Mouse (Mus musculus) forebrain, embryonic 12.5 days (tissue): ENCODE data around the gene Tk1. TPM values are rescaled to one million over a fixed set of nuclear protein-coding genes. Genes with fewer than 3 reads are reported as not detected.
"Not testable (repeated sequence)": the region's sequence is repeated elsewhere in the genome, so short reads cannot be mapped to it uniquely, and the experiment has no call there.

ENCODE experiments used
- ATAC-seq: fragments of 200-750 bp; cut with Nextera tagmentation; 2 replicates; pipeline ENCODE4 v1.8.0; 2017; ENCODE audit warnings: moderate TSS enrichment; ENCODE audit not compliant: low FRiP score
- H3K27ac ChIP-seq: fragments of 300-500 bp; sonication (generic); 2 replicates; pipeline ENCODE4 v1.5.1; 2016; ENCODE audit warnings: mild to moderate bottlenecking
- H3K27me3 ChIP-seq: fragments of 300-500 bp; sonication (generic); 2 replicates; pipeline ENCODE4 v1.6.1; 2016; ENCODE audit warnings: mild to moderate bottlenecking
- H3K36me3 ChIP-seq: fragments of 300-500 bp; sonication (generic); replicated peaks from 2 replicates; pipeline ENCODE4 v1.6.1; 2016; ENCODE audit warnings: mild to moderate bottlenecking
- H3K4me1 ChIP-seq: fragments of 300-500 bp; sonication (generic); 2 replicates; pipeline ENCODE4 v1.6.1; 2016
- H3K4me2 ChIP-seq: fragments of 300-500 bp; sonication (generic); 2 replicates; pipeline ENCODE4 v1.6.1; 2016; ENCODE audit warnings: mild to moderate bottlenecking, moderate library complexity
- H3K4me3 ChIP-seq: fragments of 300-500 bp; sonication (generic); replicated peaks from 2 replicates; pipeline ENCODE4 v1.5.1; 2016; ENCODE audit warnings: mild to moderate bottlenecking
- H3K9ac ChIP-seq: fragments of 300-500 bp; sonication (generic); 2 replicates; pipeline ENCODE4 v1.6.1; 2016; ENCODE audit warnings: mild to moderate bottlenecking
- H3K9me3 ChIP-seq: fragments of 300-500 bp; sonication (generic); 2 replicates; pipeline ENCODE4 v1.6.1; 2016
- WGBS: fragments of 180-500 bp; shearing (Covaris S2); methylation state at CpG from one replicate; pipeline ENCODE4 v1.1.7; 2016; 5-methylcytosine and 5-hydroxymethylcytosine counted together
- polyA plus RNA-seq: library from polyadenylated mRNA; unstranded; fragments of >200 nt; fragmentation: Nextera tagmentation; extraction: Ambion mirVana; gene quantifications from 2 replicates; pipeline ENCODE4 v1.2.1, GENCODE M21; 2016

The Tk1 gene
- polyA plus RNA-seq, 1 experiment from 2014 or later: 115 TPM

- ATAC-seq: no peak
- WGBS: 61% methylated on average over 5 of the region's 5 CpGs
- Histone ChIP-seq H3K4me1 (no peaks in the 10 kb centered on the region), H3K27ac (no peak overlapping the region), H3K9me3 (no peaks in the 10 kb centered on the region), H3K4me2 (no peak overlapping the region), H3K4me3 (no peak overlapping the region), H3K36me3 (no peaks in the 10 kb centered on the region), H3K27me3 (peaks cover 22% of the 10 kb centered on the region), H3K9ac (no peak overlapping the region)
Observed at GRCm38 (mm10) chr11:117796954-117797353, 28.9 kb downstream of the Tk1 start.

DNA sequence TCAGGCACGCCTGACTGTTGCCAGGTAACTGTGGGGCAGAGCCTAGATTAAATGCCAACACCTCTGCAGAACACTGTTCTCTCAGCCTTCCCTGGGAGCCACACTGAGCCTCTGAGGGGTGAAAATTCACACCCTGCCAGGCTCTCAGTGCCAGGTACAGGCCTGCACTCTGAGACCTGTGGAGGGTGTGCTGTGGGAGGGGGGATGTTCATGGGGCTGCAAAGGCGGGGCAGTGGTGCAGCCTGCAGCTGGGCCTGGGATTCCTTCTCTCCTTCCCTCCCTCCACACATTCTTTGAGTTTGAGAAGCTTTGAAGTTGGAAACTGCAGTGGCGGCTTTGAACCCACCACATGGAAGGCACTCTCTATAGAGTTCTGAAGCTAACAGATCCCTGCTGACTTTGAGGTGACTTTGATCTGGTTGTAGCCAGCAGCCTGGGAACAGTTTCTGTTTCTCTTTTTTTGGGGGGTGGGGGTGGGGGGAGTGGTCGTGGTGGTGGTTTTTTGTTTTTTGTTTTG is 31.8 kb downstream of the Tk1 start:
- no peak for ATAC-seq
- no peak overlapping the region for H3K9ac ChIP-seq
- no peak overlapping the region for H3K27ac ChIP-seq
- 53% methylated on average over 4 of the region's 4 CpGs for WGBS
- no peak overlapping the region for H3K4me2 ChIP-seq
- no peak overlapping the region for H3K4me3 ChIP-seq
- peaks cover 8% of the 10 kb centered on the region; the same call in 1 of the 2 replicates for H3K4me1 ChIP-seq
- no peaks in the 10 kb centered on the region for H3K9me3 ChIP-seq
- peaks cover 41% of the 10 kb centered on the region for H3K27me3 ChIP-seq
- no peaks in the 10 kb centered on the region for H3K36me3 ChIP-seq

DNA sequence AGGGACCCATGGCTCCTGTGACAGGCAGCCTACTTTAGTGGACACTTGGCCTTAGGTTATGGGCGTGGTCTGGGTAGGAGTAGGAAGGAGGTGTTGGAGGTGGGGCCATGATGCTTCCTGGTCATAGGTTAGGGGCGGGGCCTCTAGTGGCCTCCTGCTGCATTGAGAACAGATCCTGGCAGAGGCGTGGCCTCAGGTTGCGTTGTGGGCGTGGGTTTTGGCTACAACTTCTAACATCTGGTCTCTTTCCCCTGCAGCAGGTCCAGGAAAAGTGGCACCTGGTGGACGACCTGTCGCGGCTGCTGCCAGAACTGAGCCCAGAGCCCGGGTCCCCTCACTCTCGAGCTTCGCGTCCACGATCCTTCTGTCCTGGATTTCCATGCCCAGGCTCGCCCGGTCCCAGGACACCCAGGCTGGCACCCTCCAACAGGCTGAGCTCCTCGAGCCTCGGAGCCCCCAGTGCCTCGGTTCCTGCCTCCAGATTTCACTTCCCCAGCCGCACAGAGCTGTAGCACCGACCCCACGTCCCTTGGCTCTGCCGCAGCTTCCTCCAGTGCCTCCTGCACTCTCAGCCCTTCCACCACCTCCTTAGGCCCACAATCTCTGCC is 33.5 kb downstream of the Tk1 start:
- Histone ChIP-seq H3K36me3 (no peaks in the 10 kb centered on the region), H3K9ac (no peak overlapping the region), H3K27me3 (peaks cover 32% of the 10 kb centered on the region), H3K4me3 (no peak overlapping the region), H3K4me1 (peaks cover 8% of the 10 kb centered on the region; the same call in 1 of the 2 replicates), H3K27ac (no peak overlapping the region), H3K4me2 (peak overlapping the region; percentile 13; the same call in 1 of the 2 replicates), H3K9me3 (no peaks in the 10 kb centered on the region)
- 7% methylated on average over 22 of the region's 22 CpGs for whole genome bisulfite sequencing
- ATAC-seq: no peak

- H3K4me1 ChIP-seq: peaks cover 8% of the 10 kb centered on the region; the same call in 1 of the 2 replicates
Observed at GRCm38 (mm10) chr11:117791441-117791761, 34.5 kb downstream of the Tk1 start.

DNA sequence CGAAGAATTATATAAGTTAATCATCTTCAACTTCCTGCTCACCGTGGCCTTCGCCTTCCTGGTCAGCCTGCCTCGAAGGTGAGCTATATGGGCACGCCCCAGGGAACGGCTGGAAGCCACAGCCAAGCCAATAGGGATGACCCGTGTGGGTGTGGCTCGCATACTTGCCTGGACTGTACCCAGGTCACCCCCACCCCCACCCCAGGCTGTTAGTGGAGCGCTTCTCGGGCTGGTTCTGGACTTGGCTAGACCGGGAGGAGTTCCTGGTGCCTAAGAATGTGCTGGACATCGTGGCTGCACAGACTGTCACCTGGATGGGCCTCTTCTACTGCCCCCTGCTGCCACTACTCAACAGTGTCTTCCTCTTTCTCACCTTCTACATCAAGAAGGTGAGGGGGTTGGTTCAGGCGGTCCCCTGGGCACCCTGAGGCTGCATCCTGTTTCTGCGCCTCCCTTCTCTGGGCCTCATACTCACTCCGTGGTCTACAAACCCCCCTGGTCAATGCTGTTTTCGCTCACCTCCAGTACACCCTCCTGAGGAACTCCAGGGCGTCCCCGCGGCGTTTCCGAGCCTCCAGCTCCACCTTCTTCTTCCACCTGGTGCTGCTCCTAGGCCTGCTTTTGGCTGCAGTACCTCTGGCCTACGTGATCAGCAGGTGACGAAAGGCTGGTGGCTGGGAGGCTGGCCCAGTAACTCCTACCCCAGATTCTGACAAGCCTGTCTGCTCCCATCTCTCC is 35.0 kb downstream of the Tk1 start:
- H3K4me2 ChIP-seq: peak overlapping the region; percentile 39

More at GRCm38 (mm10) chr11:117791441-117791761, 34.5 kb downstream of the Tk1 start:
- Histone ChIP-seq H3K9ac (no peak overlapping the region), H3K9me3 (no peaks in the 10 kb centered on the region), H3K4me3 (no peak overlapping the region), H3K27ac (no peak overlapping the region), H3K36me3 (no peaks in the 10 kb centered on the region), H3K4me2 (no peak overlapping the region), H3K27me3 (peaks cover 32% of the 10 kb centered on the region)
- WGBS: 86% methylated on average over 9 of the region's 9 CpGs
- no peak for ATAC-seq

GRCm38 (mm10) chr11:117790286-117790685 is 35.6 kb downstream of the Tk1 start:
- Histone ChIP-seq H3K9me3 (no peaks in the 10 kb centered on the region), H3K27ac (no peak overlapping the region), H3K4me1 (peaks cover 11% of the 10 kb centered on the region; the same call in 1 of the 2 replicates), H3K4me2 (peak overlapping the region; percentile 39), H3K4me3 (no peak overlapping the region), H3K36me3 (no peaks in the 10 kb centered on the region), H3K9ac (no peak overlapping the region), H3K27me3 (peaks cover 35% of the 10 kb centered on the region)
- 5% methylated on average over 14 of the region's 14 CpGs for WGBS
- ATAC-seq: 0 out of 2 replicates have a peak, but pooled peaks have one; percentile 9

More for the DNA sequence above, 35.0 kb downstream of the Tk1 start:
- 0 out of 2 replicates have a peak, but pooled peaks have one; percentile 11 for ATAC-seq
- H3K36me3 ChIP-seq: no peaks in the 10 kb centered on the region
- 34% methylated on average over 23 of the region's 23 CpGs for WGBS
- H3K27ac ChIP-seq: no peak overlapping the region
- H3K9me3 ChIP-seq: no peaks in the 10 kb centered on the region
- H3K9ac ChIP-seq: no peak overlapping the region
- peaks cover 32% of the 10 kb centered on the region for H3K27me3 ChIP-seq
- no peak overlapping the region for H3K4me3 ChIP-seq
- H3K4me1 ChIP-seq: peaks cover 11% of the 10 kb centered on the region; the same call in 1 of the 2 replicates

DNA sequence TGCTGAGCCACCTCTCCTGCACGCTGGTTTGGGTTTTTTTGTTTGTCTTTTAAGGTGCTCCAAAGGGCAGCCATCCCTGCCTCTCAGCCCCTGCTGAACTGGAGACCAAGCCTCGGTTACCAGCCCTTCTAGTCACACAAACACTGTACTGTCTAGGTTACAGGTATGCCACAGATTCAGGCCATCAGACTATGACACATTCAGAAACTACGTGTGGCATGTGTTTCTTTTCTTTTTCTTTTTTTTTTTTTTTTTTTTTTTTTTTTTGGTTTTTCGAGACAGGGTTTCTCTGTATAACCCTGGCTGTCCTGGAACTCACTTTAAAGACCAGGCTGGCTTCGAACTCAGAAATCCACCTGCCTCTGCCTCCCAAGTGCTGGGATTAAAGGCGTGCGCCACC is 37.4 kb downstream of the Tk1 start:
- not testable (repeated sequence) for H3K4me2 ChIP-seq, H3K9ac ChIP-seq, H3K36me3 ChIP-seq, ATAC-seq, H3K4me3 ChIP-seq, H3K27ac ChIP-seq, H3K9me3 ChIP-seq
- 82% methylated on average over 7 of the region's 7 CpGs for WGBS
- peaks cover 14% of the 10 kb centered on the region for H3K4me1 ChIP-seq
- H3K27me3 ChIP-seq: peaks cover 47% of the 10 kb centered on the region

DNA sequence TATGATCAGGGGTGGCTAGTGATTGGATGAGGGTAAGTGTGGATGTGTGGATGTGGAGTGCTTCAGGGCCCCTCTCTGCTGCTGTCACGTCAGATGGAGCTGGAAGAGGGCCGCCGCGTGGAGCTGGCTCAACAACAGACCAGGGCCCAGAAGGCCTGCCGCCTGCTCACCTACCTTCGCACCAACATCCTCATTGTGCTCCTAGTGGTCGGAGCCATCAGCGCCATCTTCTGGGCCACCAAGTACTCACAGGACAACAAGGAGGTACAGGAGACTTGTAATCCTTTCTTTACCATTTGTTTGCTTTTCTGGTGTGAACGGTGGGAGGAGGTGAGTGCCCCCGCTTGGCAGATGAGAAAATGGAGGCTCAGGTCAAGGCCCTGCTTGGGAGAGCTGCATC is 39.6 kb downstream of the Tk1 start:
- Histone ChIP-seq H3K9ac (0 out of 2 replicates have a peak overlapping the region, but pooled peaks have one; percentile 7), H3K4me2 (no peak overlapping the region), H3K4me1 (peaks cover 25% of the 10 kb centered on the region), H3K27me3 (peaks cover 54% of the 10 kb centered on the region), H3K4me3 (no peak overlapping the region), H3K36me3 (no peaks in the 10 kb centered on the region), H3K27ac (no peak overlapping the region), H3K9me3 (no peaks in the 10 kb centered on the region)
- WGBS: 8% methylated on average over 10 of the region's 10 CpGs
- ATAC-seq: no peak

GRCm38 (mm10) chr11:117783683-117784309 is 42.1 kb downstream of the Tk1 start:
- Histone ChIP-seq H3K9me3 (no peaks in the 10 kb centered on the region), H3K27ac (no peak overlapping the region), H3K27me3 (peaks cover 67% of the 10 kb centered on the region)

GRCm38 (mm10) chr11:117783089-117783488 is 42.8 kb downstream of the Tk1 start:
- no peak for ATAC-seq
- WGBS: 3% methylated on average over 31 of the region's 31 CpGs
- peak overlapping the region; percentile 33 for H3K4me3 ChIP-seq
- H3K4me2 ChIP-seq: peak overlapping the region; percentile 62
- H3K27ac ChIP-seq: 0 out of 2 replicates have a peak overlapping the region, but pooled peaks have one; percentile 19
- H3K9ac ChIP-seq: peak overlapping the region; percentile 50
- H3K9me3 ChIP-seq: no peaks in the 10 kb centered on the region
- H3K27me3 ChIP-seq: peaks cover 74% of the 10 kb centered on the region
- H3K36me3 ChIP-seq: no peaks in the 10 kb centered on the region
- peaks cover 44% of the 10 kb centered on the region for H3K4me1 ChIP-seq

More at GRCm38 (mm10) chr11:117783683-117784309, 42.1 kb downstream of the Tk1 start:
- H3K4me1 ChIP-seq: peaks cover 43% of the 10 kb centered on the region
- H3K9ac ChIP-seq: peak overlapping the region; percentile 50; the same call in 1 of the 2 replicates
- peak overlapping the region; percentile 62 for H3K4me2 ChIP-seq
- peak; percentile 33; the same call in 1 of the 2 replicates for ATAC-seq
- H3K36me3 ChIP-seq: no peaks in the 10 kb centered on the region
- 26% methylated on average over 10 of the region's 10 CpGs for WGBS
- H3K4me3 ChIP-seq: peak overlapping the region; percentile 33; the same call in 1 of the 2 replicates

- 37% methylated on average over 9 of the region's 9 CpGs for WGBS
- H3K27me3 ChIP-seq: peaks cover 77% of the 10 kb centered on the region
- peaks cover 44% of the 10 kb centered on the region for H3K4me1 ChIP-seq
- no peak for ATAC-seq
- peak overlapping the region; percentile 50; the same call in 1 of the 2 replicates for H3K9ac ChIP-seq
- 0 out of 2 replicates have a peak overlapping the region, but pooled peaks have one; percentile 19 for H3K27ac ChIP-seq
- H3K4me2 ChIP-seq: peak overlapping the region; percentile 62
- H3K4me3 ChIP-seq: peak overlapping the region; percentile 33
- H3K9me3 ChIP-seq: no peaks in the 10 kb centered on the region
- no peaks in the 10 kb centered on the region for H3K36me3 ChIP-seq
Observed at GRCm38 (mm10) chr11:117782705-117783034, 43.2 kb downstream of the Tk1 start.
